Mouse (Mus musculus) inflammation-experienced regulatory T-cells, adult 6 months (primary cell): ENCODE data around the gene Nrip1. TPM values are rescaled to one million over a fixed set of nuclear protein-coding genes. Genes with fewer than 3 reads are reported as not detected.

Source experiments
- ATAC-seq: one replicate; pipeline ENCODE4 v1.8.0; 2017
- polyA plus RNA-seq, 3 experiments: library from polyadenylated mRNA; unstranded; fragments of 100-300 nt; shearing (Covaris generic); gene quantifications; one replicate each; pipeline ENCODE4 v1.2.1; 2017

Nrip1 gene
- polyA plus RNA-seq, 3 experiments from 2014 or later = 26.2 to 66.5 (median 54.1) TPM

GRCm38 (mm10) chr16:76347719-76348421 lies 25.8 kb downstream of the Nrip1 start:
- ATAC-seq = no peak

DNA sequence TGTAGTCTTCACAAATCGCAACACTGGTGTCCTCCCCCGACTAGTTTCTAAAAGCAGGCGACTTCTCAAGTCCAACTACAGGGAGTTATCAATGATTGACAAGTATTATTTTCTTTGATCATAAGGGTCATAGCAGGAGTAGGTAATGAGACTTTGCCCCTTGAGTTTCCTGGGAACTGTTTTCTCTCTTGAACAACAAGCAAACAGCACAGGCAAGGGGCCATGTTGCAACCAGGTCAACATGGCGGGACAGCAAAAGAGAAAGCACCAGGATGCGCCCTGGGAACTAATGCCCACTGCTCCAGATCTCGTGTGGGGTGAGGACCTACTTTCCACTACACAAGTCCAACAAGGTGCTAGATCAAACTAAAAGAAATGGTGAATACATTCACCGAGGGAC lies 27.3 kb downstream of the Nrip1 start:
- no peak for ATAC-seq

GRCm38 (mm10) chr16:76344761-76345368 lies 28.8 kb downstream of the Nrip1 start:
- no peak for ATAC-seq

DNA sequence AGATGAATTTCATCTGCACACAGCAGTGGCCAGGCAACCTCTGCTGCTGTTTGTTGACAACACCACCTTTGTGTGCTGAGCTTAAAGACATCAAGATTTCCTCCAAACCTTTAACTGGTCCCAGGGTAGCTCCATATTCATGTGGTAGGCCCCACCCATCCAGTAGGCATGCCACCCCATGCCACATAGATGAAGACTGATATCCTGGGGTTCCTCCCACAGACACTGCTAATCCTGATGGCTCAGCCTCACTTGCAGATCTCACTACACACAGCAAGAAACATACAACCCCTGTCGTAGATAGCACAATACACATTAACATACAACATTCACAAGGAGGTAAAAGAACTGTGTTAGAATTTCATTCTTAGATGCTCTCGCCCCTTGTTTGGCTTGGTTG lies 29.6 kb downstream of the Nrip1 start:
- ATAC-seq = no peak

GRCm38 (mm10) chr16:76341636-76342035 lies 32.0 kb downstream of the Nrip1 start:
- ATAC-seq = peak; percentile 66

DNA sequence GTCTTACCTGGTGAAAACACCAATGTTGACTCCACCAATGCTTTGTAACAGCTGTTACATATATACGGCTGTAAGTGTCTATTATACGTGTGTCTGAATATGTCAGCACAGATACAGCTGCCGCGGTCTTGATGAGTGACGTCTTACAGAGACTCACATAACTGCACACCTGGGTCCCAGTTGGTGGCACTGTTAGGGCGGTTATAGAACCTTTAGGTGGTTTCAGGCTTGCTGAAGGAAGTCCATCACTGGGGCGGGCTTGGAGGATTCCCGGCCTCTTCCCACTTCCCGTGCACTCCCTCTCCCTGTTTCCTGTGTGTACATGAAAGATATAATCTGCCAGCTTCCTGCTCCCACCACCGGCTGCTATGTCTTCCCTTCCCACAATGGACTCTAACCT lies 34.4 kb downstream of the Nrip1 start:
- ATAC-seq = no peak

DNA sequence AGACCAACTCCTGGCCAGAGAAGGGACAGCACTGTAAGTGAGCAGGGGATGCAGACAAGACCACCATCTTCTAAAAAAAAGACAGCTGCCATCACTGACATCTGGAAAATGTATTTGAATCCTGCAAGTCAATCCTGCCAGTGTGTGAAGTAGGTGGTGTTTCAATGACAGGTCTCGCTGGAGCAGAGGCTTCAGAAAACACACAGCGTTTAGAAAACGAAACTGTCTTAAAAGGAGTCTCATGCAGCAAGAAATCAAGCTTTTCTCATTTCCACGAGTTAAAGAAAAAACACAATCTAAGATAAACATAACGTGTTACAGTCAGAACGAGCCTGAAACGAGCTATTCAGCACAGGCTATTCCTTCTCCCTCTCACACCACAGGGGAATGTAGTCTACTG lies 36.3 kb downstream of the Nrip1 start:
- peak; percentile 11 for ATAC-seq

GRCm38 (mm10) chr16:76336932-76337331 lies 36.7 kb downstream of the Nrip1 start:
- ATAC-seq = peak; percentile 55

DNA sequence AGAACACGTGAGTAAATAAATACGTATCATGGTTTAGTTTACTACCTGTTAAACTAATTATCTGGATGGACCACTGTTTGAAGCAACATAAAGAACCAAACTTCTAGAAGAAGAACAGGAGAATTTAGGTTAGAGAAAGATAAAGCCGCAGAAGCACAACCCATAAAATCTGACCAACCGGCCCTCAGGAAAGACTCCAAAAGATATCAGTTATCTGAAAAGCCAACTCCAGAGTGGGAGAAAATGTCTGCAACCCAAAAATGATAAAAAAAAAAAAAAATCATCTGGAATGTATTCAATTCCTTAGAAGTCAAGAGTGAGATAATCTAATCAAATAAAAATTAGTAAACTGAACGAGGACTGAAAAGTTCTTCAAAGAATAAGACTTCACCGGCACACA lies 37.7 kb downstream of the Nrip1 start:
- ATAC-seq = no peak

- ATAC-seq = no peak
These were observed 41.5 kb downstream of the Nrip1 start for GRCm38 (mm10) chr16:76332127-76332526.

DNA sequence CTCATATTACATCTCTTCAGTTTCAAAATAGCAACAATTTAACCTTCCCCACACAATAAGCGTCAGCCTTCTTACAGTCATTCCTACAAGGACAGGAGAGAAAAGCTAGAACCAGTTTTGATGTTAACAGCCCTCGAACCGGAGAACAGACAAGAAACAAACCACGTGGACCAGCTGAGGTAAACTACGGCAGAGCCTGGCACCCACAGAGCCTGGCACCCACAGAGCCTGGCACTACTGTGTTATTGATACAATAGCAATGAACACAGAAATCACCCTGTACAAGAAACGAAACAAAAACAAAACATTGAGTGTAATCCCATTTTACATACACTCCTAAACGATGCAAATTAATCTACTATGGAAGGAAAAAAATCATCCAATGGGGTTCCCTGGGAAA lies 42.4 kb downstream of the Nrip1 start:
- no peak for ATAC-seq

DNA sequence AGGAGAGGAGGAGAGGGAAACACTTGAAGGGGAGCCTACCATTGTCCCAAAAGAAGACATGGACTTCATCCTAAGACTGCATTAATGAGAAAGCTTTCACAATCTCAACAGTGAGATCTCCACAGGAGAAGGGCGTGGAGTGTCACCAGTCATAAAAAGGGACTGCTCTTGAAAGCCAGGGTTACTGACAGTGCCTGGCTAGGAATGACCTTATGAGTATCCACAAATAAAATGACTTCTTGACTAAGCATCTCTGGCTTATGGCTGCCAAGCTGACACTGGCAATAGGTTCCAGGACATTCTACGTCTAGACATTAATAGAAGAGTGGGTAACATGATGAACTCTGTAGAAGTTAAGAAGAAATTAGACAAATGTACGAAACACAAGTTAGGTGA lies 48.3 kb downstream of the Nrip1 start:
- no peak for ATAC-seq

DNA sequence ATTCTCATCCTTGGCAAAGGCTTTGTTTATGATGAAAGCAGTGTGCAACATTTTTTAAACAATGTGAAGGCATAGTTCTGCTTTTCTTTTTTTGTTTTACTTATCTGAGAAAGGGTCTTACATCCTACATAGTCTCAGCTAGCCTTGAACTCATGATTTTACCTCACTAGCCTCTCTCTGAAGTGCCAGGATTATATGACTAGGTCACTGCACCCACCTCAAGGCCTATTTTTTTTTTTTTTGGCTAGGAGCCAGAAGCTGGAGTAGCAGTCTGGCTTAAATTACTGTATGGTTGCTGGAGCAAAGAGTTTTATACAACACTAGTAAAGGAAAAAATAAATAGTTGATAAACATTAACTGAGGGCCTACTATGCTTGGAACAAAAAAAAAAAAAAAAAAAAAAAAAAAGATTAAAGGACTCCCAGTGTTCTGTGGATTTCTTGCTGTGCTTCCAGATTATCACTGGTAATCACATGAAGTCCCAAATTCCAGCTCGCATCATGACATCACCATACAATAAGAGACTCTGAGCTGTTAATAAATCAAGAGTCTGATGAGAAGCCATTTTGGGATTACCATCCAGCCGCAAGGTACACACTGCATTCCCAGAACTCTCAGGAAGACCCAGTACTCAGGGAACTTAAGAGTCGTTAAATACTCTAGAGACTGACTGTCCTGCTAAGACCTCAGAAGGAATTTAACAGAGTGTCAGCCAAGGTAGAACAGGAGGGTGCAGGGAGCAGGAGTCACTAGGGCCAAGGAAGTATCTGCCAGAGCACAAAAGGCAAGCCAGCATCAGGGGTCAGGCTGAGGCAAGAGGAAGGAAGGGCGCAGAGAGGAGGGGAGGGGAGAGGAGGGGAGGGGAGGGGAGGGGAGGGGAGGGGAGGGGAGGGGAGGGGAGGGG lies 49.0 kb downstream of the Nrip1 start:
- no peak for ATAC-seq

GRCm38 (mm10) chr16:76323594-76324307 lies 49.9 kb downstream of the Nrip1 start:
- peak; percentile 44 for ATAC-seq

- no peak for ATAC-seq
These were observed 50.5 kb downstream of the Nrip1 start for GRCm38 (mm10) chr16:76323141-76323540.

- ATAC-seq = peak; percentile 21
These were observed 52.0 kb downstream of the Nrip1 start for GRCm38 (mm10) chr16:76321527-76322165.

GRCm38 (mm10) chr16:76320118-76320473 lies 53.5 kb downstream of the Nrip1 start:
- no peak for ATAC-seq

- ATAC-seq = no peak
These were observed 54.1 kb downstream of the Nrip1 start for GRCm38 (mm10) chr16:76319364-76320117.

- ATAC-seq = no peak
These were observed 55.2 kb downstream of the Nrip1 start for GRCm38 (mm10) chr16:76318331-76318922.

GRCm38 (mm10) chr16:76316940-76317822 lies 56.4 kb downstream of the Nrip1 start:
- no peak for ATAC-seq
